Mouse (Mus musculus) liver, embryonic 11.5 days (tissue): ENCODE measurements around the gene Smad6. TPM values are rescaled to one million over a fixed set of nuclear protein-coding genes. Genes with fewer than 3 reads are reported as not detected.

Experiments
- ATAC-seq: fragments of 200-750 bp; cut with Nextera tagmentation; replicated peaks from 2 replicates; pipeline ENCODE4 v1.8.0; 2017; ENCODE audit warnings: moderate number of reproducible peaks, mild to moderate bottlenecking, moderate TSS enrichment, moderate library complexity; ENCODE audit not compliant: low FRiP score
- DNase-seq: peaks from one replicate; pipeline ENCODE4 v3.0.0-alpha.2; 2017; ENCODE audit warnings: low spot score
- H3K27ac ChIP-seq: fragments of 300-500 bp; sonication (generic); 2 replicates; pipeline ENCODE4 v1.5.1; 2014; ENCODE audit warnings: mild to moderate bottlenecking, low read depth, low read length, control low read depth
- H3K27me3 ChIP-seq: fragments of 300-500 bp; sonication (generic); replicated peaks from 2 replicates; pipeline ENCODE4 v1.6.1; 2014; ENCODE audit warnings: low read length, mixed read lengths; ENCODE audit not compliant: control insufficient read depth, insufficient read depth
- H3K36me3 ChIP-seq: fragments of 300-500 bp; sonication (generic); 2 replicates; pipeline ENCODE4 v1.6.1; 2014; ENCODE audit warnings: mild to moderate bottlenecking, low read length, moderate library complexity, mixed read lengths; ENCODE audit not compliant: control insufficient read depth, insufficient read depth
- H3K4me1 ChIP-seq: fragments of 300-500 bp; sonication (generic); replicated peaks from 2 replicates; pipeline ENCODE4 v1.6.1; 2014; ENCODE audit warnings: low read length, mixed read lengths; ENCODE audit not compliant: control insufficient read depth, insufficient read depth
- H3K4me2 ChIP-seq: fragments of 300-500 bp; sonication (generic); 2 replicates; pipeline ENCODE4 v1.6.1; 2014; ENCODE audit warnings: mild to moderate bottlenecking, control low read depth, moderate library complexity
- H3K4me3 ChIP-seq: fragments of 300-500 bp; sonication (generic); 2 replicates; pipeline ENCODE4 v1.5.1; 2014; ENCODE audit warnings: low read depth, low read length, control low read depth
- H3K9ac ChIP-seq: fragments of 300-500 bp; sonication (generic); 2 replicates; pipeline ENCODE4 v1.6.1; 2014; ENCODE audit warnings: low read depth, low read length, control low read depth
- H3K9me3 ChIP-seq: fragments of 300-500 bp; sonication (generic); 2 replicates; pipeline ENCODE4 v1.6.1; 2016; ENCODE audit warnings: low read length, inconsistent platforms, mixed read lengths; ENCODE audit not compliant: control insufficient read depth
- WGBS: fragments of 180-500 bp; shearing (Covaris S2); extraction: QIAGEN DNeasy Blood & Tissue Kit; methylation state at CpG from one replicate; pipeline ENCODE4 v1.1.7; 2014; 5-methylcytosine and 5-hydroxymethylcytosine counted together
- polyA plus RNA-seq: library from polyadenylated mRNA; unstranded; fragments of >200 nt; fragmentation: Nextera tagmentation; extraction: Ambion mirVana; gene quantifications from 2 replicates; pipeline ENCODE4 v1.2.1, GENCODE M21; 2014

Gene Smad6
- 10.1 and 11.1 TPM in 2 replicates for polyA plus RNA-seq

DNA sequence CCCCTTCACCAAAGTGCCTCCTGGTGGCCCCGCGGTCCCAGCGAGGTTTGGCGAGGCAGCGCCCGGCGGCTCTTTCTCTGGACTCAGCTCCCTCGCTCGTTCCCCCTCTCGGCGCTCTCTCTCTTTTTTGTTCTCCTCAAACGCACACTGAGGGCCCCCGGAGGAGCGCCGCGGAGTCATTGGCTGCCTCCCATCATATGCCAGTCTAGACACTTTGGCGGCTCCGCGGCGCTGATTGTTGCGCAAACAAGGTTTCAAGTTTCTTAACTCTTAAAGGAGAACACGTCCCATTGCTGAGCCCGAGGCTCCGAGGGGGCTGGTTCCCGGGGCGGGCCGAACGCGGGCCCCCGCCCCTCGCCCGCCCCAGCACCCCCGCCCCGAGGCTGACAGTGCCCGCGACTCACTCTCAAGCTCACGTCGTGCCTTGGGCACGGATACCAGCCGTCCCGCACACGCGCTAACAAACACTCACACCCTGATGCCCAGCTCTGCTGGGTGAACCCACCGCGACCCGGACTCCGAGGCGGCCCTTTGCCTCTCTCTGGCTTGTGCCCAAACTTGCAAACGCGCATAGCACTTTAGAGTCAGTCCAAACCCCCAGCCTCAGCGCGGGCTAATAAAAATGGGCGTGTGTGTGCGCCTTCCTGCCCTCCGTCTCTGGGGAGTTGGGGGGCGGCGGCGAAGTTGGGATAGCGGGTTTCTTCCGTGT is at the start of gene Smad6:
Smad6 (minus strand) TSS at position 207 of the 709 bp plus-strand sequence.
- Histone ChIP-seq H3K4me3 (peak within 1 kb of the TSS; percentile 71), H3K4me2 (peak within 1 kb of the TSS; percentile 97), H3K4me1 (peaks cover 58% of the 10 kb centered on the region), H3K36me3 (no peaks in the 10 kb centered on the region; the same call in 1 of the 2 replicates), H3K9me3 (no peaks in the 10 kb centered on the region), H3K27me3 (peaks cover 23% of the 10 kb centered on the region), H3K9ac (peak within 1 kb of the TSS; percentile 78), H3K27ac (peak within 1 kb of the TSS; percentile 96)
- DNase-seq (peak; percentile 89), ATAC-seq (peak; percentile 37)
- under 1% methylated on average over 60 of the region's 60 CpGs for WGBS

DNA sequence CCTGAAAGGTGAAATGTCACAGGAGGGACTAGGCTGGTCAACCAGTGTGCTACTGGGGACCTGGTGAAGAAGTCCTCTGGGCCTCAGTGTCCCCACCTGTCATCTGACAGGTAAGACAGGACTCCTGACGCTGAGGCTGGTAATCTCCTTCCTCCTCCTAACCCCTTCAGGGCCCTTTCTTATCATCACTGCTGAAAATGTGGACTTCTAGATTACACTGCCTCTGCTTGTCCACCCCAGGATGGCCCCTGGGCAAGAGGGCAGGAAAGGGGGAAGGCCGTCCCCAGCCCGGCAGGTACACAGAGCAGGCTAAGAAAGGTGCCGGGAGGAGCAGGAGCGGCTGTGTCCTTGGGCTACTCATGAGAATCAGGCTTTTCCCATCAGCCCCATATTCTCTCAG is 48.8 kb upstream of the Smad6 start:
- 56% methylated on average over 5 of the region's 5 CpGs for WGBS
- Histone ChIP-seq H3K4me1 (peaks cover 65% of the 10 kb centered on the region), H3K9me3 (no peaks in the 10 kb centered on the region), H3K27me3 (no peaks in the 10 kb centered on the region), H3K36me3 (no peaks in the 10 kb centered on the region), H3K9ac (peak overlapping the region; percentile 21; the same call in 1 of the 2 replicates), H3K4me3 (no peak overlapping the region), H3K27ac (peak overlapping the region; percentile 47), H3K4me2 (peak overlapping the region; percentile 21; the same call in 1 of the 2 replicates)
- ATAC-seq = peak; percentile 72
- no peak for DNase-seq

DNA sequence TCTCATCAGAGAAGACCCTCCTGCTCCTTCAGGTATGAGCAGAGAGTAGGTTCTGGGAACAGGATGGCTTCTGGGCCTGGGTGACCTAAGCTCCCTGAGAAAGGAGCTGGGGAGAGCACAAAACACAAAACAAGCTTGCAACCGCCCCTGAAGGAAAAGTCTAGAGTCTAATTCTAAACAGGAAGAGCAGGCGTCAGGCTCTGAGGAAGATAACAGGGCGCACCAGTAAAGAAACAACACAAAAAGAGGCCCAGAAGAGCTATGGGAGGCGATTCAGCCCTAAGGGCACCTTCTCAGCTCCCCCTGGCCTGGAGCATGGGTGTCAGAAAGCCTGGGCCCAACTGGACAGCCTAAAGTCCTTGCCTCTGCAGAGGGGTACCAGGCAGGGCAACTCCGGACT is 47.3 kb upstream of the Smad6 start:
- Histone ChIP-seq H3K4me2 (no peak overlapping the region), H3K4me3 (no peak overlapping the region), H3K9ac (peak overlapping the region; percentile 53), H3K4me1 (peaks cover 63% of the 10 kb centered on the region), H3K27ac (peak overlapping the region; percentile 90), H3K27me3 (no peaks in the 10 kb centered on the region), H3K9me3 (no peaks in the 10 kb centered on the region), H3K36me3 (no peaks in the 10 kb centered on the region)
- ATAC-seq (no peak), DNase-seq (no peak)
- WGBS = 39% methylated on average over 5 of the region's 5 CpGs

DNA sequence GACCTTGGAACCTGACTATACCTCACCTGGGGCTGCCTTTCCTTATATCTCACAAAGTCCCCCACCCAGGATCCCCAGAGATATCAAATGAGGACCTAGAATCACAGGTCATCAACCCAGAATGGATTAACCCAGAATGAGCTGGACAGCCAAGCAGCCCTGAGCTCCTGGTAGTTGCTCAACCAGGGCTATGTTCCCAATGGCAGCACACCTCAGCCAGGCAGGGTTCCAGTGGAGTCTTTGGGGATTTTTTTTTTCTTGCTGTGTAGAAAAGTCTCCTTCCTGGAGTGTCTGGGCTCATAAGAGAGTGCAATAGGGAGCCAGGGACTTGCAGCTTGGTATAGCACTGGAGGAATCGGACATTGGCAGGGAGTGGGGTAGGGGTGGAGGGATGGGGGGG is 46.7 kb upstream of the Smad6 start:
- no peaks in the 10 kb centered on the region for H3K9me3 ChIP-seq
- H3K4me3 ChIP-seq = no peak overlapping the region
- H3K4me1 ChIP-seq = peaks cover 60% of the 10 kb centered on the region
- no peak for ATAC-seq
- H3K9ac ChIP-seq = no peak overlapping the region
- DNase-seq = no peak
- peak overlapping the region; percentile 78 for H3K27ac ChIP-seq
- no peak overlapping the region for H3K4me2 ChIP-seq
- H3K27me3 ChIP-seq = no peaks in the 10 kb centered on the region
- WGBS = no CpG with 5 or more reads among the region's 1 CpGs
- no peaks in the 10 kb centered on the region for H3K36me3 ChIP-seq

DNA sequence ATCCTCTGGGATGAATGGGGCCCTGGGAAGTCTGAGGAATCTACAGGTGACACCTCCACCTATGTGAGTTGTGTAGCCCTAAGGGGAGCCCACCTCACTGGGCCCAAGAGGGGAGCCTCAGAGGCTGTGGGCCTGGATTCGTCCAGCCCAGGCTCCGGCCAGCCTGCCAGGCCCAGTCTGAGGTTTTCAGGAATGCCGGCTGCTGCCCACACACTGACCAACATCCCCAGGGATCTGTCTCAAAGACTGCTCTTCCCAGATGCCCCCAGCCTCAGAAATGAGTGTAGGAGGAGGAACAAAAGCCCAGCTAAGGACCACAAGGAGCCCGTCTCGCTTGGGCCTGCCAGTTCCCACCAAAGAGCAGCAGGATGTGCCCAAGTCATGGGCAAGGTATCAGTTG is 45.9 kb upstream of the Smad6 start:
- Histone ChIP-seq H3K27ac (peak overlapping the region; percentile 78), H3K4me3 (no peak overlapping the region), H3K36me3 (no peaks in the 10 kb centered on the region), H3K4me2 (no peak overlapping the region), H3K9me3 (no peaks in the 10 kb centered on the region), H3K4me1 (peaks cover 55% of the 10 kb centered on the region), H3K27me3 (no peaks in the 10 kb centered on the region), H3K9ac (peak overlapping the region; percentile 18; the same call in 1 of the 2 replicates)
- ATAC-seq (no peak), DNase-seq (no peak)
- 81% methylated on average over 5 of the region's 5 CpGs for WGBS

DNA sequence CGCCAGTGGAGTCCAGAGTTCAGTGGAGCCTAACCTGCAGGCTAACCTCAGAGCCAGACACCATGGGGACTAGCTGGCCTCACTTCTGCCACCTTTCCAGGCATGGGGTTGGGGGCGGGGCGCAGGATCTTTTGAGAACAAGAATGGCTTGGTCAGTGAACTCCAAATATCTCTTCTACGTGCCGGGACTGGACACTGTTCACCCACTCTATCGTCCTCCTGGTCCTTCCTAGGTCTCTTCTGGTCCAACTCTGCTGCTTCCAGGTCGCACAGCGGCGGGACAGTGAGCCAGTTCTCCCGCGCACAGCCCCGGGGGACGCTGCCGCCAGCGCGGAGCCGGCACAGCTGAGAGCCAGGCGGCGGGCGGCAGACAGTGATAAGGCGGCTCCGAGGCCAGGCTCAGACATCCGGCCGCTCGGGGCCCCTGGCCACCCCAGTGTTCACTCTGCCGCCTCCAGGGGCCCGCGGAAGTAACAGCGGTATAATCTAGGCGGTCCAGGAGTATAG is 38.2 kb upstream of the Smad6 start:
- peaks cover 47% of the 10 kb centered on the region for H3K4me1 ChIP-seq
- peak; percentile 84 for DNase-seq
- 2% methylated on average over 30 of the region's 30 CpGs for WGBS

DNA sequence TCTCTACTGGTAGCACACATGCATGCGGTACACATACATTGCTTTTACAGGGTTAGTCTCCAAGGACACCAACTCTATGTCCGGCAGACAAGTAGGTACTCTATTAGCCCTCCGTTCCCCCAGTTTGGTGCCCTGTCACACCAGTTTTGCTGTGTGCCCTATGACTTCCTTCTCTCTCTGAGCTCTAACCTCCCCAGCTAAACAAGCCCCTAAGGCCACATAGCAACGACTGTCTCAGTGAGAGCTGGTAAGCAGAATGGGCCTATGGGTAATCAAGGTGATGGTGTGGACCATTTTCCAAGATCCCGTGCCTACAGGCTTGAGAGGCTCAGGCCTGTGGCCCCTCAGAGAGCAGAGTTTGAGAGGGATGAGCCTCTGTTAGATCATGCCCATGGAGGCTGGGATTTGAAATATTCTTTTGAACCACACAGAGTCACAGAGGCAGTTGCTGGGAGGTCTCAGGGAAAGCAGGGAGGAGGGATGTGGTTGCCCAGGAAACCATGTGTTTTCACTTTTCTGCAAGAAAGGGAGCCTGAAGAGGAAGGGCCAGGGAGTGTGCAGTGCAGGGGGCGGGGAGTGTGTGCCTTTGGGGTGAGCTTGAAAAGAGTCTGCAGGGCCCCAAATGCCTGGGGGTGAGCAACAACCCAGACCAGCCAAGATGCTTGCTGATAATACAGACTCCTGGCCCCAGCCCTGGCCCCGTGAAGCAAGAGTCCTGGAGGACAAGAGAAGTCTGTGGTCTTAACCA is 36.2 kb upstream of the Smad6 start:
- peak; percentile 30; the same call in 1 of the 2 replicates for ATAC-seq

More for the DNA sequence above, 38.2 kb upstream of the Smad6 start:
- Histone ChIP-seq H3K27ac (peak overlapping the region; percentile 92), H3K27me3 (no peaks in the 10 kb centered on the region), H3K4me2 (peak overlapping the region; percentile 77), H3K36me3 (no peaks in the 10 kb centered on the region), H3K4me3 (peak overlapping the region; percentile 39), H3K9me3 (no peaks in the 10 kb centered on the region), H3K9ac (peak overlapping the region; percentile 75)
- ATAC-seq = peak; percentile 92

DNA sequence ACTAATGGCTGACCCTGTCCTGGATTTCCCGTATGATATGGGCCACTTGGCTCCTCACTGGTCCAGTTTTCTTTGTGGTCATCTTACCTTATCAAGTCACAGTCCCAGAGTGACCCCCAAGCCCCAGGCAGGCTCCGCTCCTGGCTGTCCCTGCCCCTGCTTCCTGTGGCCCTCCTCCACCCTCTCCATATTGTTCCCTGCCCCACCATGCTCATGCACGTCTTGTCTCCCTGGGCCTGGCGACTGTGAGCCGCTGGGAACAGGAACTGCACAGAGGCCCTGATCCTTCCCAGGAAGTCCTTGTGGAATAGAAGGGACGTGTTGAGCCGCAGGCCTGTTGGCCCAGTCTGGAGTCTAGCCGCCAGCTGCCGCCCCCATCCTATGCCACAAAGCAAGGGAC is 33.3 kb upstream of the Smad6 start:
- H3K4me3 ChIP-seq = no peak overlapping the region
- H3K4me2 ChIP-seq = no peak overlapping the region
- peak overlapping the region; percentile 18; the same call in 1 of the 2 replicates for H3K9ac ChIP-seq
- 64% methylated on average over 9 of the region's 9 CpGs for whole genome bisulfite sequencing
- no peaks in the 10 kb centered on the region for H3K9me3 ChIP-seq
- no peaks in the 10 kb centered on the region for H3K27me3 ChIP-seq
- H3K4me1 ChIP-seq = peaks cover 53% of the 10 kb centered on the region
- H3K27ac ChIP-seq = no peak overlapping the region
- ATAC-seq (no peak), DNase-seq (no peak)
- no peaks in the 10 kb centered on the region for H3K36me3 ChIP-seq

More for the DNA sequence above, 36.2 kb upstream of the Smad6 start:
- H3K27me3 ChIP-seq = no peaks in the 10 kb centered on the region
- H3K9me3 ChIP-seq = no peaks in the 10 kb centered on the region
- peak overlapping the region; percentile 32; the same call in 1 of the 2 replicates for H3K9ac ChIP-seq
- no peak for DNase-seq
- peak overlapping the region; percentile 2; the same call in 1 of the 2 replicates for H3K4me2 ChIP-seq
- peak overlapping the region; percentile 70 for H3K27ac ChIP-seq
- no peak overlapping the region for H3K4me3 ChIP-seq
- peaks cover 55% of the 10 kb centered on the region for H3K4me1 ChIP-seq
- H3K36me3 ChIP-seq = no peaks in the 10 kb centered on the region
- WGBS = 61% methylated on average over 7 of the region's 7 CpGs
